Mouse (Mus musculus) forebrain, embryonic 14.5 days (tissue): ENCODE measurements around the gene Galnt12. TPM values are rescaled to one million over a fixed set of nuclear protein-coding genes. Genes with fewer than 3 reads are reported as not detected.

Source experiments
- ATAC-seq: fragments of 200-750 bp; cut with Nextera tagmentation; 2 replicates; pipeline ENCODE4 v1.8.0; 2017; ENCODE audit warnings: mild to moderate bottlenecking, moderate library complexity
- DNase-seq: peaks from one replicate; pipeline ENCODE4 v3.0.0-alpha.2; 2015; ENCODE audit warnings: low spot score
- H3K27ac ChIP-seq: fragments of 300-500 bp; sonication (generic); 2 replicates; pipeline ENCODE4 v1.5.1; 2014; ENCODE audit warnings: low read depth, mild to moderate bottlenecking, control low read depth, low read length, moderate library complexity
- H3K27me3 ChIP-seq: fragments of 300-500 bp; sonication (generic); replicated peaks from 2 replicates; pipeline ENCODE4 v1.6.1; 2014; ENCODE audit warnings: low read length, control low read depth, mixed read lengths; ENCODE audit not compliant: control insufficient read depth, insufficient read depth
- H3K36me3 ChIP-seq: fragments of 300-500 bp; sonication (generic); 2 replicates; pipeline ENCODE4 v1.6.1; 2014; ENCODE audit warnings: low read length, control low read depth; ENCODE audit not compliant: control insufficient read depth, insufficient read depth
- H3K4me1 ChIP-seq: fragments of 300-500 bp; sonication (generic); 2 replicates; pipeline ENCODE4 v1.6.1; 2014; ENCODE audit warnings: antibody characterized with exemption, low read length, control low read depth; ENCODE audit not compliant: control insufficient read depth, insufficient read depth
- H3K4me2 ChIP-seq: fragments of 300-500 bp; sonication (generic); 2 replicates; pipeline ENCODE4 v1.6.1; 2014; ENCODE audit warnings: mild to moderate bottlenecking, control low read depth, low read length
- H3K4me3 ChIP-seq: fragments of 300-500 bp; sonication (generic); 2 replicates; pipeline ENCODE4 v1.5.1; 2014; ENCODE audit warnings: low read depth, low read length, control low read depth
- H3K9ac ChIP-seq: fragments of 300-500 bp; sonication (generic); 2 replicates; pipeline ENCODE4 v1.6.1; 2014; ENCODE audit warnings: mild to moderate bottlenecking, low read length, control low read depth, moderate library complexity
- H3K9me3 ChIP-seq: fragments of 300-500 bp; sonication (generic); replicated peaks from 2 replicates; pipeline ENCODE4 v1.6.1; 2016; ENCODE audit warnings: low read length, control low read depth, mixed read lengths; ENCODE audit not compliant: control insufficient read depth
- WGBS: fragments of 180-500 bp; shearing (Covaris S2); extraction: QIAGEN DNeasy Blood & Tissue Kit; methylation state at CpG from one replicate; pipeline ENCODE4 v1.1.7; 2014; 5-methylcytosine and 5-hydroxymethylcytosine counted together
- polyA plus RNA-seq: library from polyadenylated mRNA; unstranded; fragments of >200 nt; fragmentation: Nextera tagmentation; extraction: Ambion mirVana; gene quantifications from 2 replicates; pipeline ENCODE4 v1.2.1, GENCODE M21; 2014

Gene Galnt12
- polyA plus RNA-seq, 1 experiment from 2014 or later: 0.62 TPM

GRCm38 (mm10) chr4:47083824-47084223 is 7.9 kb upstream of the Galnt12 start:
- H3K27ac ChIP-seq: no peak overlapping the region
- WGBS: 89% methylated on average over 7 of the region's 7 CpGs
- H3K4me1 ChIP-seq: no peaks in the 10 kb centered on the region
- no peak overlapping the region for H3K4me3 ChIP-seq
- no peaks in the 10 kb centered on the region for H3K27me3 ChIP-seq
- H3K36me3 ChIP-seq: no peaks in the 10 kb centered on the region
- H3K9ac ChIP-seq: no peak overlapping the region
- ATAC-seq (no peak), DNase-seq (no peak)
- H3K4me2 ChIP-seq: no peak overlapping the region
- no peaks in the 10 kb centered on the region for H3K9me3 ChIP-seq

GRCm38 (mm10) chr4:47088671-47089070 is 3.0 kb upstream of the Galnt12 start:
- ATAC-seq (no peak), DNase-seq (no peak)
- no peak overlapping the region for H3K9ac ChIP-seq
- H3K27ac ChIP-seq: no peak overlapping the region
- H3K4me1 ChIP-seq: peaks cover 5% of the 10 kb centered on the region
- H3K4me3 ChIP-seq: no peak overlapping the region
- no peaks in the 10 kb centered on the region for H3K36me3 ChIP-seq
- no peaks in the 10 kb centered on the region for H3K9me3 ChIP-seq
- WGBS: 95% methylated on average over 7 of the region's 7 CpGs
- H3K4me2 ChIP-seq: no peak overlapping the region
- H3K27me3 ChIP-seq: peaks cover 11% of the 10 kb centered on the region

GRCm38 (mm10) chr4:47092387-47093021 is 795 bp downstream of the Galnt12 start:
- Histone ChIP-seq H3K4me1 (peaks cover 5% of the 10 kb centered on the region), H3K4me3 (peak overlapping the region; percentile 67), H3K4me2 (peak overlapping the region; percentile 99), H3K36me3 (no peaks in the 10 kb centered on the region), H3K27ac (no peak overlapping the region), H3K27me3 (peaks cover 14% of the 10 kb centered on the region), H3K9me3 (no peaks in the 10 kb centered on the region), H3K9ac (peak overlapping the region; percentile 66)
- DNase-seq: peak; percentile 19
- 2% methylated on average over 21 of the region's 21 CpGs for WGBS
- 0 out of 2 replicates have a peak, but pooled peaks have one; percentile 33 for ATAC-seq

- H3K9ac ChIP-seq: no peak overlapping the region
- ATAC-seq (no peak), DNase-seq (no peak)
- WGBS: 15% methylated on average over 9 of the region's 9 CpGs
- H3K4me3 ChIP-seq: no peak overlapping the region
- H3K36me3 ChIP-seq: no peaks in the 10 kb centered on the region
- peaks cover 5% of the 10 kb centered on the region for H3K4me1 ChIP-seq
- H3K27ac ChIP-seq: no peak overlapping the region
- H3K4me2 ChIP-seq: no peak overlapping the region
- peaks cover 14% of the 10 kb centered on the region for H3K27me3 ChIP-seq
- no peaks in the 10 kb centered on the region for H3K9me3 ChIP-seq
Measured at GRCm38 (mm10) chr4:47093161-47093560, 1.5 kb downstream of the Galnt12 start.

GRCm38 (mm10) chr4:47093647-47094046 is 1.9 kb downstream of the Galnt12 start:
- H3K4me1 ChIP-seq: peaks cover 5% of the 10 kb centered on the region
- 18% methylated on average over 6 of the region's 6 CpGs for WGBS
- no peak overlapping the region for H3K4me3 ChIP-seq
- H3K4me2 ChIP-seq: no peak overlapping the region
- H3K27ac ChIP-seq: no peak overlapping the region
- DNase-seq (peak; percentile 13), ATAC-seq (0 out of 2 replicates have a peak, but pooled peaks have one; percentile 17)
- no peaks in the 10 kb centered on the region for H3K9me3 ChIP-seq
- H3K36me3 ChIP-seq: no peaks in the 10 kb centered on the region
- no peak overlapping the region for H3K9ac ChIP-seq
- peaks cover 14% of the 10 kb centered on the region for H3K27me3 ChIP-seq

- Histone ChIP-seq H3K9ac (no peak overlapping the region), H3K27ac (no peak overlapping the region), H3K4me1 (no peaks in the 10 kb centered on the region), H3K4me2 (no peak overlapping the region), H3K4me3 (no peak overlapping the region), H3K36me3 (no peaks in the 10 kb centered on the region), H3K27me3 (no peaks in the 10 kb centered on the region), H3K9me3 (no peaks in the 10 kb centered on the region)
- ATAC-seq: no peak
- DNase-seq: no peak
- WGBS: 97% methylated on average over 10 of the region's 10 CpGs
Measured at GRCm38 (mm10) chr4:47103561-47103960, 11.9 kb downstream of the Galnt12 start.

GRCm38 (mm10) chr4:47111885-47112284 is 20.2 kb downstream of the Galnt12 start:
- ATAC-seq (peak; percentile 65), DNase-seq (peak; percentile 30)
- Histone ChIP-seq H3K27me3 (no peaks in the 10 kb centered on the region), H3K4me3 (no peak overlapping the region), H3K4me2 (no peak overlapping the region), H3K27ac (no peak overlapping the region), H3K4me1 (no peaks in the 10 kb centered on the region), H3K36me3 (no peaks in the 10 kb centered on the region), H3K9ac (no peak overlapping the region), H3K9me3 (no peaks in the 10 kb centered on the region)
- WGBS: 67% methylated on average over 9 of the region's 9 CpGs

GRCm38 (mm10) chr4:47112560-47112959 is 20.9 kb downstream of the Galnt12 start:
- WGBS: 82% methylated on average over 9 of the region's 9 CpGs
- Histone ChIP-seq H3K9me3 (no peaks in the 10 kb centered on the region), H3K4me1 (no peaks in the 10 kb centered on the region), H3K4me2 (no peak overlapping the region), H3K27ac (no peak overlapping the region), H3K27me3 (no peaks in the 10 kb centered on the region), H3K36me3 (no peaks in the 10 kb centered on the region), H3K9ac (no peak overlapping the region), H3K4me3 (no peak overlapping the region)
- DNase-seq: peak; percentile 20
- ATAC-seq: no peak

GRCm38 (mm10) chr4:47122051-47122706 is 30.5 kb downstream of the Galnt12 start:
- Histone ChIP-seq H3K9ac (no peak overlapping the region), H3K4me2 (no peak overlapping the region), H3K4me3 (no peak overlapping the region), H3K36me3 (no peaks in the 10 kb centered on the region), H3K4me1 (no peaks in the 10 kb centered on the region), H3K27me3 (no peaks in the 10 kb centered on the region), H3K27ac (no peak overlapping the region), H3K9me3 (0 out of 2 replicates have a peak, but pooled peaks cover 2% of the 10 kb centered on the region)
- ATAC-seq: no peak
- WGBS: 66% methylated on average over 13 of the region's 13 CpGs
- DNase-seq: peak; percentile 76
